Mouse (Mus musculus) hematopoietic stem cell, adult 5-6 weeks (primary cell): ENCODE results near the gene Galt. TPM values are rescaled to one million over a fixed set of nuclear protein-coding genes. Genes with fewer than 3 reads are reported as not detected.
"Not testable (repeated sequence)": the region's sequence is repeated elsewhere in the genome, so short reads cannot be mapped to it uniquely, and the experiment has no call there.

ENCODE experiments used
- ATAC-seq, 2 experiments: fragments of 125-278 bp in 1 of 2; replicated peaks in 1 of 2; 2 replicates each; pipeline ENCODE4 v1.8.0; 2016 to 2017; ENCODE audit warnings: inconsistent platforms in 2 of 2, mild to moderate bottlenecking in 2 of 2, moderate number of reproducible peaks in 2 of 2, low read depth in 1 of 2, moderate TSS enrichment in 1 of 2; ENCODE audit not compliant: low FRiP score in 2 of 2, poor library complexity in 2 of 2, severe bottlenecking in 2 of 2, insufficient read depth in 1 of 2, low TSS enrichment in 1 of 2
- total RNA-seq: library from RNA; stranded (forward); fragments of 172-1452, 232-1000 nt; gene quantifications from 2 replicates; pipeline ENCODE4 v1.2.3, GENCODE M21; 2017

Galt gene
- total RNA-seq, 1 experiment from 2014 or later: 55.0 TPM

- ATAC-seq: no peak
Observed at GRCm38 (mm10) chr4:41762099-41762687, 7.2 kb downstream of the Galt start.

GRCm38 (mm10) chr4:41762688-41763114 is 7.7 kb downstream of the Galt start:
- ATAC-seq: not testable (repeated sequence)

- ATAC-seq: not testable (repeated sequence)
Observed at GRCm38 (mm10) chr4:41763176-41763575, 8.1 kb downstream of the Galt start.

GRCm38 (mm10) chr4:41767301-41767700 is 12.3 kb downstream of the Galt start:
- ATAC-seq: not testable (repeated sequence)

- ATAC-seq: not testable (repeated sequence)
Observed at GRCm38 (mm10) chr4:41772946-41773345, 17.9 kb downstream of the Galt start.

- peak in 1 of 2 experiments; percentile 45; a peak in 1 of 4 replicates for ATAC-seq
Observed at GRCm38 (mm10) chr4:41773502-41773901, 18.5 kb downstream of the Galt start.

- not testable (repeated sequence) for ATAC-seq
Observed at GRCm38 (mm10) chr4:41774002-41774401, 19.0 kb downstream of the Galt start, which contains the start of gene Ccl27a. Gene Ccl27a (minus strand): TSS chr4:41774247.

GRCm38 (mm10) chr4:41774506-41774905 is 19.5 kb downstream of the Galt start:
- not testable (repeated sequence) for ATAC-seq

GRCm38 (mm10) chr4:41775840-41776239 is 20.8 kb downstream of the Galt start:
- ATAC-seq: not testable (repeated sequence)

GRCm38 (mm10) chr4:41781271-41781670 is 26.2 kb downstream of the Galt start:
- ATAC-seq: not testable (repeated sequence)

- not testable (repeated sequence) for ATAC-seq
Observed at GRCm38 (mm10) chr4:41781748-41782485, 26.9 kb downstream of the Galt start.

GRCm38 (mm10) chr4:41782711-41783110 is 27.7 kb downstream of the Galt start:
- not testable (repeated sequence) for ATAC-seq

- not testable (repeated sequence) for ATAC-seq
Observed at GRCm38 (mm10) chr4:41783197-41783596, 28.2 kb downstream of the Galt start.

Other genes with a start within 250 kb of the Galt start
- not detected in 2 replicates for gene 1110017D15Rik, start 237.9 kb upstream of the Galt start, total RNA-seq
- 1.3 and 2.2 TPM in 2 replicates for gene Fam219a, start 185.7 kb upstream of the Galt start, total RNA-seq
- not detected in 2 replicates for gene Dnaic1, start 185.5 kb upstream of the Galt start, total RNA-seq
- gene Enho, start 114.9 kb upstream of the Galt start, total RNA-seq: 1.0 and 2.3 TPM in 2 replicates
- gene Cntfr, start 58.1 kb upstream of the Galt start, total RNA-seq: not detected in 2 replicates
- 141 and 178 TPM in 2 replicates for gene Il11ra1, start 55.2 kb upstream of the Galt start, total RNA-seq
- 20.6 and 22.8 TPM in 2 replicates for gene Rpp25l, start 41.7 kb upstream of the Galt start, total RNA-seq
- 32.8 and 62.5 TPM in 2 replicates for gene Dctn3, start 32.1 kb upstream of the Galt start, total RNA-seq
- not detected in 2 replicates for gene Arid3c, start 24.1 kb upstream of the Galt start, total RNA-seq
- gene Sigmar1, start 929 bp downstream of the Galt start, total RNA-seq: 47.3 and 60.0 TPM in 2 replicates
- 17.0 and 36.8 TPM in 2 replicates for gene Ccl27a, start 19.0 kb downstream of the Galt start, total RNA-seq
- gene Gm21541, start 148.4 kb downstream of the Galt start, total RNA-seq: not detected in 2 replicates
- gene Gm20878, start 186.3 kb downstream of the Galt start, total RNA-seq: 1.8 and 2.3 TPM in 2 replicates
- not detected in 2 replicates for gene Fam205a4, start 210.8 kb downstream of the Galt start, total RNA-seq